Mouse (Mus musculus): Measurements from ENCODE around the gene Exosc10. TPM values are rescaled to one million over a fixed set of nuclear protein-coding genes. Genes with fewer than 3 reads are reported as not detected.

Gene Exosc10
- 34.9 and 45.9 TPM in 2 replicates for polyA plus RNA-seq (2015; fragmentation: Nextera tagmentation; extraction: Ambion mirVana)

DNA sequence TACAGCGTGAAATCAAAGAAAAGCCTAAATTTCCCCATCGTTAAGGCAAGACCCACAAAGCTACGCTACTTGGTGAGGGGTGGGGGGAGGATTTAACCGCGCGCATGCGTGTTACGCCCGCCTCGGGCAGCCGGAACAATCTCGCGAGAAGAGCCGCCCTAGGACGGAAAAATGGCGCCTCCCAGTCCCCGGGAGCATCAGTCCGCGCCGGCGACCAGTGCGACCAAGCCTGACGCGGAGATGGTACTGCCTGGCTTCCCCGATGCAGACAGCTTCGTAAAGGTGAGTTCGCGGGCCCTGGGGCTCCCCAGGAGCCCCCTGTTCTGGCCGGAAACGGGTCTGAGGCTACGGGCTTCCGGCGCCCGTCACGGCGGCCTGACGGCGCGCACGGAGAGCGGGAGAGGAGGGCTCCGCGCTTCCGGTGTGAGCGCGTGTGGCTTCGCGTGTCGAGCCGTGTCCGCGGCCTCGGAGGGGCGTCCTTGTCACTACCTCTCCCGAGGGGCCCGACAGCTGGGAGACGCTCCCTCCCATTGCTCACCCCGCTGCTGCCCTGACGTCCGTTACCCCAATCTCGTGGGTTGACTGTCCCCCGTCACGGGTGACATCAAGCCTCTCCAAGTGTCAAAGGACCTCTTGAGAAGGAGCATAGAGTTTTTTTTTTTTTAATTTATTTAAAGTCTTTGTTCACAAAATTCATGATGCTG lies at the start of gene Exosc10:
TSS of gene Exosc10 (plus strand) at position 133 of the 704 bp plus-strand sequence.

DNA sequence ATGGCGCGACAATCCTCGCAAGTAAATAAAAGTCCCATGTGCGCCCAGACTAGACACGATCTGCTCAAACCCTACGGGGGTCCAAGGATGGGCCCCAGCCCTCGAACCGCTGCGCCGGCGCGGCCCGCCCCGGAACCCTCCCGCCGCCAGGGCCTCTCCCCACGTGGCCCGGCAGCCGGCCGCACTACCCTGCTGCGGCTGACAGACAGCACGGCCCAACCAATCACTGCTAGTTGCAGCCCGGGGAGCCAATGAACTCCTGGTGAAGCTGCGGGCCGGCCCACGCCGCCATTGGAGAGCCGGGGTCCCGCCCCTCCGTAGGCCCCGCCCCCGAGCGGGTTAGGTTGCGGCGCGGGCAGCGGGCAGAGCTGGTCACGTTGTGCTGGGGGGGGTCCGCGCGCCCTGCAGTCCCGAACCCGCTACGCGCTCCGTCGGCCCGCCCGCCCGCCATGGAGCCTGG lies 33.0 kb downstream of the Exosc10 start, which contains the start of gene Srm:
TSS of gene Srm (plus strand) at position 333 of the 460 bp plus-strand sequence.

DNA sequence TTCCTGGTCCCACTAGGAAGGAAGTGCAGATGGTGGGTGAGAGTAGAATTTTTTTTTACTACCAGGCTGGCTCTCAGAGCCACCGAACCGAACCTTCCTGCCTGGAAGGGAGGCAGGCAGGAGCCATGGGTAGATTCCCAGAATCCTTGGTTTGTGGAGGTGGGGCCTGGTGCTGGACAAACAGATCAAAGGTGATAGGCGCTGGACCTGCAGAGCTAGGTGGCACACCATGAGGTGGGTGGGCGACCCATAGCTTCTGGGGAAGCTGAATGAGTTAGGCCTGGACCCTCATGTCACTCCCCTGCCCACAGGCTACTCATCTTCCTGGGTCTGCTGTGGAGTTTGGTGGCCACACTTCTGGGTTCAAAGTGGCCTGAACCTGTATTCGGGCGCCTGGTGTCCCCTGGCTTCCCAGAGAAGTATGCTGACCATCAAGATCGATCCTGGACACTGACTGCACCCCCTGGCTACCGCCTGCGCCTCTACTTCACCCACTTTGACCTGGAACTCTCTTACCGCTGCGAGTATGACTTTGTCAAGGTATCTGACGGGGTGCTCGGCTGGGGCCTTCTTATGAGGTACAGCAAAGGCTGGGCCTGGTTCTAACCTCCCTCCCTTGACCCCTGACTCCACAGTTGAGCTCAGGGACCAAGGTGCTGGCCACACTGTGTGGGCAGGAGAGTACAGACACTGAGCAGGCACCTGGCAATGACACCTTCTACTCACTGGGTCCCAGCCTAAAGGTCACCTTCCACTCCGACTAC lies 44.3 kb downstream of the Exosc10 start, which contains the start of gene Masp2:
TSS of gene Masp2 (plus strand) at position 198 of the 764 bp plus-strand sequence.

GRCm38 (mm10) chr4:148626623-148627185 lies 68.5 kb downstream of the Exosc10 start, which contains the start of gene Tardbp:
Tardbp (minus strand) TSS chr4:148627019.

Other genes with a start within 250 kb of the Exosc10 start
- 10.6 and 13.8 TPM in 2 replicates for gene Ubiad1, start 113.7 kb upstream of the Exosc10 start, polyA plus RNA-seq (2015; fragmentation: Nextera tagmentation; extraction: Ambion mirVana)
- 28.2 and 29.1 TPM in 2 replicates for gene Mtor, start 109.8 kb upstream of the Exosc10 start, polyA plus RNA-seq (2015; fragmentation: Nextera tagmentation; extraction: Ambion mirVana)
- 3.3 and 4.6 TPM in 2 replicates for gene Angptl7, start 58.0 kb upstream of the Exosc10 start, polyA plus RNA-seq (2015; fragmentation: Nextera tagmentation; extraction: Ambion mirVana)
- gene Srm, start 33.1 kb downstream of the Exosc10 start, polyA plus RNA-seq (2015; fragmentation: Nextera tagmentation; extraction: Ambion mirVana): 66.8 and 88.0 TPM in 2 replicates
- gene Masp2, start 44.1 kb downstream of the Exosc10 start, polyA plus RNA-seq (2015; fragmentation: Nextera tagmentation; extraction: Ambion mirVana): 1.7 and 2.1 TPM in 2 replicates
- 176 and 195 TPM in 2 replicates for gene Tardbp, start 68.6 kb downstream of the Exosc10 start, polyA plus RNA-seq (2015; fragmentation: Nextera tagmentation; extraction: Ambion mirVana)
- not detected in 2 replicates for gene Gm572, start 84.9 kb downstream of the Exosc10 start, polyA plus RNA-seq (2015; fragmentation: Nextera tagmentation; extraction: Ambion mirVana)
- 4.0 and 4.8 TPM in 2 replicates for gene Casz1, start 246.0 kb downstream of the Exosc10 start, polyA plus RNA-seq (2015; fragmentation: Nextera tagmentation; extraction: Ambion mirVana)